Mouse (Mus musculus): ENCODE results near the gene Rnf180. TPM values are rescaled to one million over a fixed set of nuclear protein-coding genes. Genes with fewer than 3 reads are reported as not detected.

Rnf180 gene
- under 1 TPM in 1 of 2 experiments, not detected in 1; 0.02 TPM for polyA plus RNA-seq (2012; fragmentation: generic; extraction: Trizol)

GRCm38 (mm10) chr13:105294715-105295114 lies at the start of gene Rnf180:
TSS of gene Rnf180 (minus strand) at chr13:105294815.

GRCm38 (mm10) chr13:105081862-105082261 lies 212.8 kb downstream of the Rnf180 start, which contains the start of gene 4933425L06Rik:
TSS of gene 4933425L06Rik (plus strand) at chr13:105082122.

Other genes with a start within 250 kb of the Rnf180 start
- not detected for gene Rgs7bp, start 239.9 kb downstream of the Rnf180 start, polyA plus RNA-seq (2012; fragmentation: generic; extraction: Trizol)
- not detected for gene 4933425L06Rik, start 212.7 kb downstream of the Rnf180 start, polyA plus RNA-seq (2012; fragmentation: generic; extraction: Trizol)
- not detected for gene Htr1a, start 148.8 kb upstream of the Rnf180 start, polyA plus RNA-seq (2012; fragmentation: generic; extraction: Trizol)

All from C3H10T1/2 (cell line).